Mouse (Mus musculus) MEL (cell line): ENCODE measurements at regions not wholly inside any gene's neighbourhood (a gene's known extent, or its start where the extent isn't known, plus 50 kb on each side); places are given as distances from the start of the nearest gene placed in this dataset.

ENCODE experiments used
- DNase-seq: peaks from one replicate; pipeline ENCODE4 v3.0.0; 2011; ENCODE audit warnings: low read depth, low spot score
- H3K27ac ChIP-seq: 2 replicates; pipeline ENCODE4 v1.5.1; 2012; ENCODE audit warnings: low read depth, mild to moderate bottlenecking, control low read depth, low read length, moderate library complexity; ENCODE audit not compliant: control insufficient read depth
- H3K27me3 ChIP-seq, 2 experiments: fragments of 150-350 bp in 1 of 2; sonication (generic) in 1 of 2; 2 replicates each; pipeline ENCODE4 v1.6.1; 2012; ENCODE audit warnings: low read length in 2 of 2, mild to moderate bottlenecking in 2 of 2, improper control_type of control experiment in 1 of 2, moderate library complexity in 1 of 2; ENCODE audit not compliant: insufficient read depth in 2 of 2, control insufficient read depth in 1 of 2
- H3K36me3 ChIP-seq, 2 experiments: 2 replicates each; pipeline ENCODE4 v1.6.1; 2012 to 2014; ENCODE audit warnings: low read length in 2 of 2, improper control_type of control experiment in 1 of 2, inconsistent platforms in 1 of 2, mild to moderate bottlenecking in 1 of 2; ENCODE audit not compliant: insufficient read depth in 2 of 2, control insufficient read depth in 1 of 2
- H3K4me1 ChIP-seq, 2 experiments: fragments of 150-350 bp in 1 of 2; sonication (generic) in 1 of 2; 2 replicates each; pipeline ENCODE4 v1.6.1; 2012; ENCODE audit warnings: low read length in 2 of 2, improper control_type of control experiment in 1 of 2, mild to moderate bottlenecking in 1 of 2; ENCODE audit not compliant: insufficient read depth in 2 of 2, control insufficient read depth in 1 of 2
- H3K4me3 ChIP-seq, 2 experiments: fragments of 150-350 bp in 1 of 2; sonication (generic) in 1 of 2; 2 replicates each; pipeline ENCODE4 v1.5.1; 2012; ENCODE audit warnings: low read depth in 2 of 2, low read length in 2 of 2, mild to moderate bottlenecking in 2 of 2, moderate library complexity in 2 of 2, control low read depth in 1 of 2, improper control_type of control experiment in 1 of 2; ENCODE audit not compliant: control insufficient read depth in 1 of 2, insufficient read depth in 1 of 2
- H3K79me2 ChIP-seq: 2 replicates; pipeline ENCODE4 v1.6.1; 2012; ENCODE audit warnings: mild to moderate bottlenecking, low read length, moderate library complexity; ENCODE audit not compliant: control insufficient read depth, poor library complexity, insufficient read depth
- H3K9ac ChIP-seq: 2 replicates; pipeline ENCODE4 v1.6.1; 2012; ENCODE audit warnings: low read depth, mild to moderate bottlenecking, control low read depth, low read length, moderate library complexity; ENCODE audit not compliant: control insufficient read depth, poor library complexity, severe bottlenecking
- H3K9me3 ChIP-seq: fragments of 150-350 bp; sonication (generic); replicated peaks from 2 replicates; pipeline ENCODE4 v1.6.1; 2012; ENCODE audit warnings: mild to moderate bottlenecking, low read length, improper control_type of control experiment, moderate library complexity; ENCODE audit not compliant: insufficient read depth
- BHLHE40 ChIP-seq: IDR thresholded peaks from 2 replicates; pipeline ENCODE4 v1.6.1; 2012; ENCODE audit warnings: low read depth, mild to moderate bottlenecking, inconsistent platforms, low read length, improper control_type of control experiment, borderline replicate concordance
- CHD2 ChIP-seq: IDR thresholded peaks from 2 replicates; pipeline ENCODE4 v1.6.1; 2011; ENCODE audit warnings: low read length, improper control_type of control experiment
- CTCF ChIP-seq, 3 experiments: IDR thresholded peaks in 2 of 3; conservative IDR thresholded peaks in 1 of 3; 2 replicates each; pipeline ENCODE4 v1.5.1; 2011 to 2012; ENCODE audit warnings: low read length in 3 of 3, low read depth in 2 of 3, mild to moderate bottlenecking in 2 of 3, improper control_type of control experiment in 1 of 3, inconsistent platforms in 1 of 3, mixed read lengths in 1 of 3, moderate library complexity in 1 of 3; ENCODE audit not compliant: control insufficient read depth in 1 of 3, insufficient read depth in 1 of 3, poor library complexity in 1 of 3, severe bottlenecking in 1 of 3
- GABPA ChIP-seq: IDR thresholded peaks from 2 replicates; pipeline ENCODE4 v1.6.1; 2012; ENCODE audit warnings: low read depth, mild to moderate bottlenecking, inconsistent platforms, low read length, improper control_type of control experiment, moderate library complexity
- JUND ChIP-seq: IDR thresholded peaks from 2 replicates; pipeline ENCODE4 v1.6.1; 2011; ENCODE audit warnings: low read depth, mild to moderate bottlenecking, improper control_type of control experiment, low read length
- MAFK ChIP-seq: IDR thresholded peaks from 2 replicates; pipeline ENCODE4 v1.6.1; 2011; ENCODE audit warnings: low read depth, mild to moderate bottlenecking, low read length, improper control_type of control experiment, borderline replicate concordance
- MAX ChIP-seq: IDR thresholded peaks from 2 replicates; pipeline ENCODE4 v1.6.1; 2011; ENCODE audit warnings: low read length, improper control_type of control experiment
- MEF2A ChIP-seq: IDR thresholded peaks from 2 replicates; pipeline ENCODE4 v1.6.1; 2014; ENCODE audit warnings: low read depth, mild to moderate bottlenecking, inconsistent platforms, low read length, improper control_type of control experiment; ENCODE audit not compliant: poor library complexity, insufficient replicate concordance, severe bottlenecking; ENCODE audit errors: extremely low read depth
- MYB ChIP-seq: IDR thresholded peaks from 2 replicates; pipeline ENCODE4 v1.6.1; 2011; ENCODE audit warnings: mild to moderate bottlenecking, low read depth, low read length, improper control_type of control experiment
- NELFE ChIP-seq: IDR thresholded peaks from 2 replicates; pipeline ENCODE4 v1.6.1; 2011; ENCODE audit warnings: low read depth, low read length, improper control_type of control experiment
- NRF1 ChIP-seq: IDR thresholded peaks from 2 replicates; pipeline ENCODE4 v1.6.1; 2014; ENCODE audit warnings: low read depth, mild to moderate bottlenecking, inconsistent platforms, low read length, improper control_type of control experiment, moderate library complexity; ENCODE audit not compliant: poor library complexity, insufficient read depth, severe bottlenecking
- POLR2A ChIP-seq, 2 experiments: IDR thresholded peaks; 2 replicates each; pipeline ENCODE4 v1.6.1; 2011 to 2012; ENCODE audit warnings: low read length in 2 of 2, mild to moderate bottlenecking in 2 of 2, control low read depth in 1 of 2, improper control_type of control experiment in 1 of 2, low read depth in 1 of 2, moderate library complexity in 1 of 2; ENCODE audit not compliant: control insufficient read depth in 1 of 2, insufficient read depth in 1 of 2, poor library complexity in 1 of 2
- POLR2AphosphoS2 ChIP-seq: IDR thresholded peaks from 2 replicates; pipeline ENCODE4 v1.6.1; 2011; ENCODE audit warnings: low read length, improper control_type of control experiment
- RAD21 ChIP-seq: IDR thresholded peaks from 2 replicates; pipeline ENCODE4 v1.6.1; 2011; ENCODE audit warnings: mild to moderate bottlenecking, low read depth, low read length, improper control_type of control experiment
- RCOR1 ChIP-seq: IDR thresholded peaks from 2 replicates; pipeline ENCODE4 v1.6.1; 2012; ENCODE audit warnings: low read depth, mild to moderate bottlenecking, inconsistent platforms, low read length, improper control_type of control experiment
- SIN3A ChIP-seq: IDR thresholded peaks from 2 replicates; pipeline ENCODE4 v1.6.1; 2012; ENCODE audit warnings: low read length, improper control_type of control experiment, inconsistent platforms
- SMC3 ChIP-seq: IDR thresholded peaks from 2 replicates; pipeline ENCODE4 v1.6.1; 2011; ENCODE audit warnings: low read depth, low read length, improper control_type of control experiment
- TAL1 ChIP-seq: IDR thresholded peaks from 2 replicates; pipeline ENCODE4 v1.6.1; 2012; ENCODE audit warnings: mild to moderate bottlenecking, inconsistent platforms, low read length, moderate library complexity, mixed read lengths
- TBP ChIP-seq: IDR thresholded peaks from 2 replicates; pipeline ENCODE4 v1.8.0; 2011; ENCODE audit warnings: low read depth, low read length, improper control_type of control experiment
- TCF12 ChIP-seq: IDR thresholded peaks from 2 replicates; pipeline ENCODE4 v1.6.1; 2014; ENCODE audit warnings: low read depth, mild to moderate bottlenecking, inconsistent platforms, low read length, improper control_type of control experiment, moderate library complexity
- UBTF ChIP-seq: IDR thresholded peaks from 2 replicates; pipeline ENCODE4 v1.6.1; 2012; ENCODE audit warnings: low read depth, mild to moderate bottlenecking, inconsistent platforms, low read length, improper control_type of control experiment, moderate library complexity, borderline replicate concordance; ENCODE audit not compliant: insufficient read depth
- USF1 ChIP-seq: IDR thresholded peaks from 2 replicates; pipeline ENCODE4 v1.6.1; 2014; ENCODE audit warnings: low read depth, mild to moderate bottlenecking, inconsistent platforms, low read length, improper control_type of control experiment, moderate library complexity
- USF2 ChIP-seq, 2 experiments: IDR thresholded peaks; 2 replicates each; pipeline ENCODE4 v1.6.1; 2011 to 2012; ENCODE audit warnings: improper control_type of control experiment in 2 of 2, low read length in 2 of 2, borderline replicate concordance in 1 of 2, inconsistent platforms in 1 of 2, low read depth in 1 of 2, mild to moderate bottlenecking in 1 of 2; ENCODE audit not compliant: insufficient read depth in 1 of 2
- ZC3H11A ChIP-seq: IDR thresholded peaks from 2 replicates; pipeline ENCODE4 v1.6.1; 2012; ENCODE audit warnings: low read depth, mild to moderate bottlenecking, inconsistent platforms, low read length, improper control_type of control experiment
- ZKSCAN1 ChIP-seq: IDR thresholded peaks from 2 replicates; pipeline ENCODE4 v1.6.1; 2012; ENCODE audit warnings: low read depth, mild to moderate bottlenecking, inconsistent platforms, low read length, improper control_type of control experiment, moderate library complexity
- ZNF384 ChIP-seq: IDR thresholded peaks from 2 replicates; pipeline ENCODE4 v1.6.1; 2012; ENCODE audit warnings: low read depth, mild to moderate bottlenecking, inconsistent platforms, low read length, improper control_type of control experiment

- Histone ChIP-seq H3K4me3 (no peak overlapping the region), H3K27me3 (no peaks in the 10 kb centered on the region)
- no peak for TF ChIP-seq CTCF (IDR thresholded peaks at IDR 0.05 in 2 of 3, conservative IDR thresholded peaks at IDR 0.05 in 1 of 3; ENCODE audit: control insufficient read depth in 1 of 3, insufficient read depth in 1 of 3, low read depth in 2 of 3, low read length in 3 of 3, poor library complexity in 1 of 3, severe bottlenecking in 1 of 3)
- TF ChIP-seq MEF2A, result no peak
- TF ChIP-seq POLR2A (IDR thresholded peaks at IDR 0.05; ENCODE audit: control insufficient read depth in 1 of 2, insufficient read depth in 1 of 2, low read depth in 1 of 2, low read length in 2 of 2, poor library complexity in 1 of 2), result no peak
- no peak for TF ChIP-seq JUND
- no peak for TF ChIP-seq ZC3H11A
- no peak for TF ChIP-seq NELFE
- TF ChIP-seq SIN3A, result no peak
- TF ChIP-seq ZKSCAN1, result no peak
- no peak for TF ChIP-seq TBP
- TF ChIP-seq GABPA, result no peak
- no peak for TF ChIP-seq CHD2
- TF ChIP-seq TCF12, result no peak
- TF ChIP-seq NRF1, result no peak
- TF ChIP-seq MAX, result no peak
- TF ChIP-seq RAD21, result no peak
- TF ChIP-seq USF1, result no peak
- no peak for TF ChIP-seq SMC3
- TF ChIP-seq BHLHE40, result no peak
- TF ChIP-seq, all 39 proteins: peak for 0
- Histone ChIP-seq H3K4me1 (no peaks in the 10 kb centered on the region), H3K79me2 (no peaks in the 10 kb centered on the region), H3K36me3 (no peaks in the 10 kb centered on the region), H3K9ac (no peak overlapping the region), H3K27ac (no peak overlapping the region), H3K9me3 (0 out of 2 replicates have a peak, but pooled peaks cover 2% of the 10 kb centered on the region)
- no peak for DNase-seq
Observed at GRCm38 (mm10) chr12:48680957-48681356, 701.5 kb upstream of the Foxg1 start.

- H3K27ac ChIP-seq, result no peak overlapping the region
Observed at GRCm38 (mm10) chr12:48705963-48706362, 676.5 kb upstream of the Foxg1 start.

More at GRCm38 (mm10) chr12:48705963-48706362, 676.5 kb upstream of the Foxg1 start:
- no peaks in the 10 kb centered on the region for H3K9me3 ChIP-seq
- H3K4me3 ChIP-seq, result no peak overlapping the region
- peak; percentile 73 for DNase-seq
- no peaks in the 10 kb centered on the region for H3K36me3 ChIP-seq
- H3K9ac ChIP-seq, result no peak overlapping the region
- H3K79me2 ChIP-seq, result no peaks in the 10 kb centered on the region
- H3K27me3 ChIP-seq, result no peaks in the 10 kb centered on the region
- no peak for TF ChIP-seq ZNF384
- no peak for TF ChIP-seq TAL1
- TF ChIP-seq NELFE, result no peak; the same call in 1 of the 2 replicates
- TF ChIP-seq POLR2AphosphoS2, result no peak
- TF ChIP-seq CTCF (IDR thresholded peaks at IDR 0.05 in 2 of 3, conservative IDR thresholded peaks at IDR 0.05 in 1 of 3; ENCODE audit: control insufficient read depth in 1 of 3, insufficient read depth in 1 of 3, low read depth in 2 of 3, low read length in 3 of 3, poor library complexity in 1 of 3, severe bottlenecking in 1 of 3), result no peak
- no peak for TF ChIP-seq TCF12
- peak; percentile 92 for TF ChIP-seq UBTF
- no peak for TF ChIP-seq SIN3A
- peak; percentile 36; the same call in 1 of the 2 replicates for TF ChIP-seq MYB
- TF ChIP-seq MEF2A, result no peak
- TF ChIP-seq RCOR1, result 0 out of 2 replicates have a peak, but pooled peaks have one; percentile 11
- TF ChIP-seq MAFK, result 0 out of 2 replicates have a peak, but pooled peaks have one; percentile 39
- TF ChIP-seq USF2 (IDR thresholded peaks at IDR 0.05; ENCODE audit: borderline replicate concordance in 1 of 2, insufficient read depth in 1 of 2, low read depth in 1 of 2, low read length in 2 of 2), result no peak
- H3K4me1 ChIP-seq, result no peaks in the 10 kb centered on the region
